Comparison of ENCODE assay signal across 21 mouse cellular contexts in the genomic region with DNA sequence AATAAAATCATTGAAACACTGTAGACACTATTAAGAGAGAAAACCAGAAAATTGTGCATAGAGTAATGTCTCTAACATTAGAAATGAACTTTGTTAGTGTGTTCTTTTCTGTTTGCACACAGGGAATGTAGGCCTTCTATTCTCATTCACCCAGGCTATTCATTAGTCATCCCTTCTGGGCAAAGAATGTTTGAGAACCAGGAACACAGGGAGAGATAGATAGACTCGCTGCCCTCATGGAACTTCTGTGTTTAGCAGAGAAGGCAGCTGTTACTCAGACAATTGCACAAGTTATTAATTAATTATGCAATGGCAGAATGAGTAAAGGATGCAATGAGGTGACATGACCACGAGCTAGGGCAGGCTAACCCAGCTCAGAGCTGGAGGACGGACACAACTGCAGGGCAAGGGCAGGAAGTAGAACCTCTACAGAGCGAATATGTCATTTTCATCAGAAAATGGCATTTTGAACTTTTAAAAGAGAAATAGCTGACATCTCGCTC. TPM values are rescaled to one million over a fixed set of nuclear protein-coding genes. Genes with fewer than 3 reads are reported as not detected.
DNase-seq lines count a peak whose midpoint lies in the region; ATAC-seq and TF ChIP-seq lines count a peak whose summit lies in the region.
"Had no signal": no experiment of that assay in that cellular context is flagged by ENCODE, and none has a peak within 500 bp of the region (broad histone marks: within the 10 kb centered on the region; RNA-seq: fewer than 3 reads in every experiment).

No protein-coding gene starts in this region.

- H3K4me2 ChIP-seq in kidney, postnatal 0 days (ENCODE audit: low read length): no peak overlapping the region
- no peak overlapping the region for H3K4me2 ChIP-seq in midbrain, embryonic 15.5 days
- H3K4me2 ChIP-seq: forebrain, embryonic 15.5 days; heart, embryonic 13.5 days; hindbrain, embryonic 12.5 days had no signal

- CTCF ChIA-PET in Patski (lab: Charles Lee): interaction anchor here (0.7 to 2.5 kb wide), 10 partner anchors 12 to 312 kb away, joined by 3 to 10 read pairs (median 3); a partner anchor contains a TSS

- no peaks in the 10 kb centered on the region for H3K4me1 ChIP-seq in kidney, postnatal 0 days (replicated peaks; ENCODE audit: insufficient read depth, low read length)
- H3K4me1 ChIP-seq in midbrain, embryonic 15.5 days: no peaks in the 10 kb centered on the region
- H3K4me1 ChIP-seq: forebrain, embryonic 15.5 days; heart, embryonic 13.5 days; hindbrain, embryonic 12.5 days had no signal

- no peak overlapping the region for H3K9ac ChIP-seq in kidney, postnatal 0 days (ENCODE audit: low read depth, low read length)
- H3K9ac ChIP-seq in midbrain, embryonic 15.5 days: no peak overlapping the region
- H3K9ac ChIP-seq: forebrain, embryonic 15.5 days; heart, embryonic 13.5 days; hindbrain, embryonic 12.5 days had no signal

- in situ Hi-C loops in Patski (cut with MboI; ENCODE audit: low pct_unique_long_range_greater_than_20kb): no loop called here

- no peak overlapping the region for H3K27ac ChIP-seq in kidney, postnatal 0 days
- no peak overlapping the region for H3K27ac ChIP-seq in midbrain, embryonic 15.5 days
- H3K27ac ChIP-seq: embryonic facial prominence, embryonic 10.5 days; forebrain, embryonic 15.5 days; heart, embryonic 13.5 days; hindbrain, embryonic 12.5 days had no signal

- POLR2A ChIA-PET in Patski (lab: Charles Lee): interaction anchor here (0.6 kb wide), 1 partner anchor 310 kb away, joined by 8 read pairs; no protein-coding TSS in a partner anchor

- H3K4me3 ChIP-seq in kidney, postnatal 0 days (replicated peaks; ENCODE audit: low read depth, low read length): no peak overlapping the region
- H3K4me3 ChIP-seq in midbrain, embryonic 15.5 days: no peak overlapping the region
- H3K4me3 ChIP-seq: embryonic facial prominence, embryonic 10.5 days; forebrain, embryonic 15.5 days; heart, embryonic 13.5 days; hindbrain, embryonic 12.5 days had no signal

- 70% methylated on average over 5 of the region's 5 CpGs for WGBS in kidney, postnatal 0 days
- WGBS in midbrain, embryonic 15.5 days: 85% methylated on average over 5 of the region's 5 CpGs

- no peaks in the 10 kb centered on the region for H3K9me3 ChIP-seq in kidney, postnatal 0 days (replicated peaks; ENCODE audit: low read length)
- no peaks in the 10 kb centered on the region for H3K9me3 ChIP-seq in midbrain, embryonic 15.5 days
- H3K9me3 ChIP-seq: embryonic facial prominence, embryonic 10.5 days; forebrain, embryonic 15.5 days; heart, embryonic 13.5 days; hindbrain, embryonic 12.5 days had no signal

- DNase-seq in adrenal gland, adult 2 months: peak; percentile 13
- no peak for DNase-seq in adrenal gland, postnatal 10 days
- DNase-seq in kidney, postnatal 0 days (ENCODE audit: low spot score): no peak
- DNase-seq in kidney, adult 18-20 months: no peak
- no peak for DNase-seq in Patski (ENCODE audit: low read depth, low spot score)
- DNase-seq in frontal cortex, postnatal 36 days (ENCODE audit: low spot score in 2 of 2): no peak
- DNase-seq: adrenal gland, adult 8-10 months; cerebellum, adult 11 months; cerebellum, adult 8-10 months; cerebellum, postnatal 25 days; gastrocnemius, postnatal 10 days; heart, postnatal 4 days had no signal

- H3K36me3 ChIP-seq in kidney, postnatal 0 days (ENCODE audit: insufficient read depth, low read length): no peaks in the 10 kb centered on the region
- no peaks in the 10 kb centered on the region for H3K36me3 ChIP-seq in midbrain, embryonic 15.5 days (replicated peaks)
- H3K36me3 ChIP-seq: embryonic facial prominence, embryonic 10.5 days; forebrain, embryonic 15.5 days; heart, embryonic 13.5 days; hindbrain, embryonic 12.5 days had no signal

- peak; percentile 36; the same call in 1 of the 2 replicates for ATAC-seq in kidney, postnatal 0 days (replicated peaks; ENCODE audit: low FRiP score, low read depth)
- ATAC-seq in Patski: peak; percentile 90
- ATAC-seq in midbrain, embryonic 15.5 days (replicated peaks): no peak
- ATAC-seq: activated CD4-positive, CD25-positive, alpha-beta regulatory T cell, adult 4 months; forebrain, embryonic 15.5 days; hindbrain, embryonic 16.5 days; inflammation-experienced regulatory T-cells, adult 6 months; intestine, postnatal 0 days had no signal

- no peak for TF ChIP-seq CTCF in kidney, postnatal 0 days (IDR thresholded peaks at IDR 0.05; ENCODE audit: low read depth)
- no peak for TF ChIP-seq CTCF in Patski (IDR thresholded peaks at IDR 0.05)

- no peaks in the 10 kb centered on the region for H3K27me3 ChIP-seq in kidney, postnatal 0 days (ENCODE audit: insufficient read depth, low read length)
- H3K27me3 ChIP-seq in Patski: no peaks in the 10 kb centered on the region
- no peaks in the 10 kb centered on the region for H3K27me3 ChIP-seq in midbrain, embryonic 15.5 days (replicated peaks)
- H3K27me3 ChIP-seq: forebrain, embryonic 15.5 days; heart, embryonic 13.5 days; hindbrain, embryonic 12.5 days had no signal

RNA-seq across cellular contexts. Expression of a gene that starts 6.5 kb away (rescaled TPM):
- 10 to 100 TPM; 62.5 to 63.6 TPM for total RNA-seq in adrenal gland, adult 2 months (2021)
- 11.8 and 18.8 TPM in 2 replicates for polyA plus RNA-seq in adrenal gland, adult 2 months (2012; rRNA removed)
- total RNA-seq in adrenal gland, postnatal 10 days (2021): 10 to 100 TPM; 44.6 to 48.7 TPM
- polyA plus RNA-seq in kidney, postnatal 0 days (2015; fragmentation: Nextera tagmentation; extraction: Ambion mirVana): 48.5 and 55.3 TPM in 2 replicates
- 103 TPM for polyA plus RNA-seq in Patski (2021)
- polyA plus RNA-seq in midbrain, embryonic 15.5 days (2015; fragmentation: Nextera tagmentation; extraction: Ambion mirVana): 49.1 and 53.0 TPM in 2 replicates

RNA-seq across cellular contexts. Expression of a gene that starts 39.2 kb away (rescaled TPM):
- 1 to 10 TPM; 3.2 to 4.8 TPM for total RNA-seq in adrenal gland, adult 2 months (2021)
- polyA plus RNA-seq in adrenal gland, adult 2 months (2012; rRNA removed): 0.48 and 0.72 TPM in 2 replicates
- 1 to 10 TPM; 3.0 to 4.1 TPM for total RNA-seq in adrenal gland, postnatal 10 days (2021)
- 4.6 and 5.9 TPM in 2 replicates for polyA plus RNA-seq in kidney, postnatal 0 days (2015; fragmentation: Nextera tagmentation; extraction: Ambion mirVana)
- polyA plus RNA-seq in Patski (2021): 5.2 TPM
- 12.2 and 13.7 TPM in 2 replicates for polyA plus RNA-seq in midbrain, embryonic 15.5 days (2015; fragmentation: Nextera tagmentation; extraction: Ambion mirVana)
- polyA plus RNA-seq: activated CD4-positive, CD25-positive, alpha-beta regulatory T cell, adult 4 months had no signal
